Mouse (Mus musculus): ENCODE results near the gene Lama5.
"Not testable (repeated sequence)": the region's sequence is repeated elsewhere in the genome, so short reads cannot be mapped to it uniquely, and the experiment has no call there.

Gene Lama5

DNA sequence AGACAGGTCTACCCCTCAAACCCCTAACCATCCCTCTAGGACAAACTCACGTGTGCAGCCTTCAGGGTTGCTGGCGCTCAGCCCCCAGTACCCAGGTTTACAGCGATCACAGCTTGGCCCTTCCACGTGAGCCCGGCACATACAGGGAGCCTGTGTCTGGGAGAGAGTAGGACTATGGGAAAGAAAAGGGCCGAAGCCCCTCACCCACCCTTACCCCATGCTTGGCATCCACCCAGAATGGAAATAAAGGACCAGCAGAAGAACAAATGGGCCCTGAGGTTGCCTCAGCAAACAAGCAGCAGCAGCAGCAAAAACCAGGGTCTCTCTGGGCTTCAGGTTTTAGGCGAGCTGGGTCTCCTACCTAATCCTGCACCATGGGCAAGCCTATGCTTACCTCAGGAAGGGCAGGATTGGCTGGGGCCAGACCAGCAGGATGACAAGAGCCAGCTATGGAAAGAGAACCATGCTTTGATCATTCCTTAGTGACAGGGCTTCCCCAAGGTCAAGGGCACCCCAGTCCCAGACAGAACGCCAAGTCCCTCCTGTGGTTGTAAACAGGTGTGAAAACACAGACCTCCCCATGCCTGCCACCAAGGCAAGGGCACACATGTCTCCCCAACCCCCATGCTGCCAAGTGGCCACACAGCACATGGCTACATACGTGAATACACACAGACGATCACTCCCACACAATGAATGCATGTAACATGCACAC lies 28.2 kb downstream of the Lama5 start:
- no peak for DNase-seq (ENCODE audit: low read depth, low spot score)

DNA sequence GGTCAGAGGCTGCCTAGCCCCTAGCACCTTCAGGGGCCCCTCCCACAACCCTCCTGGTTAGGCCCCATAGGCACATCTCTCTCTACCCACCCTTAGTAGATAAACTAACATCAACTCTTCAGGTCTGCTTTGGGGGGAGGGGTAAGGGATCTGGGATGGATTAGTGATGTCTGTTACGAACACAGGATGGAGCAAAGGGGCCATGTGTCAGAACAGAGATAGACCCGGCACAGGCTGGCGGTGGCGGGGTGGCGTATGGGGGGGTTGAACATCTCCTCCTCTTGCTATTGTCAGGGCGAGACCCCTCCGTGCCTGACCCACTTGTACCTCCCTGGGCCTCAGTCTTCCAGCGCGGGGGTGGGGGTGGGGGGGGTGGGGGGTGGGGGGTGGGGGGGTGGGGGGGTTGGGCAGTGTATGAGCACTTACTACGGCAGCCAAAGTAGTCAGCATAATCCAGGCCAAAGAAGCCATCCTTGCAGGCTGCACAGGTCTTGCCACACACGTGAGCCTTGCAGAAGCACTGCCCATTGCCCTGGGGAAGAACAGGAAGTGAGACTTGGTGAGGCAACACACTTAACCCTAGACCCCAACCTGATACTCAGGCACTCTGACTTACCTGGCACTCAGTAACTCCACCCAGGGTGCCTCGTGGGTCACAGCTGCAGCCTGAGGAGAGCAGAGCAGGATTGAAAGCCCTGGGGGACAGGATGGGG lies 28.9 kb downstream of the Lama5 start:
- DNase-seq (ENCODE audit: low read depth, low spot score) = no peak

DNA sequence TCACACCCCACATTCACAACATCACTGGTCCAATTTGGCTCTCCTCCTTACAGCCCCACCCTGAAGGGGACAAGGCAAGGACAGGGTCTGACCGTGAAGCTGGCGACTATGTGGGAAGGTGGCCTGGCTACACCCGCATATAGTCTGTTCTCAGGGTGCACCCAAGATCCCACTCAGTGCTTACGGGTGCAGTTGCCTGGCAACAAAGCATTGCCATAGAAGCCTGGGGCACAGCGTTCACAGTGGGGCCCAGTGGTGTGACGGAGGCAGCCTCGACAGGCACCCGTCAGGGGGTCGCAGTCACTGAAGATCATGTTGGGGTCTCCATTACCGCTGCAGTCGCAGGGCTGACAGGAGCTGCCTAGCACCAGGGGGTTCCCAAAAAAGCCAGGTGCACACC lies 38.3 kb downstream of the Lama5 start:
- no peak for DNase-seq (ENCODE audit: low read depth, low spot score)

DNA sequence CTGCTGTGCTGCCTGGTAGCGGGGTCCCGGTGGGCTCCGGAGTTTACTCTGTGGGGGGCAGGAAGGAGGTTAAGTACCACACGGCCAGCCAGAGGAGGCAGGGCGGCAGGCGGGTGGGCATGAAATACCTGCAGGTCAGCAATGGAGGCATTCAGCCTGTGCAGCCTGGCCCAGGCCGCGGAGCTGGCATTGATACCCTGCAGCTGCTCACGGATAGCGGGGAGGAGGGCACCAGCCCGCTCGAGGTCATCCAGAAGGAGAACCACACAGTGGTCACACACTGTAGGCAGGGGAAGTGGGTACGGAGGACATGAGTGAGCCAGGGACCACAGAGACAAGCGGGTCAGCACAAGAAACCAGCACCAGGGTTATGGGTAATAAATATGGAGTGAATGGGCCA lies 40.0 kb downstream of the Lama5 start:
- DNase-seq (ENCODE audit: low read depth, low spot score) = no peak

DNA sequence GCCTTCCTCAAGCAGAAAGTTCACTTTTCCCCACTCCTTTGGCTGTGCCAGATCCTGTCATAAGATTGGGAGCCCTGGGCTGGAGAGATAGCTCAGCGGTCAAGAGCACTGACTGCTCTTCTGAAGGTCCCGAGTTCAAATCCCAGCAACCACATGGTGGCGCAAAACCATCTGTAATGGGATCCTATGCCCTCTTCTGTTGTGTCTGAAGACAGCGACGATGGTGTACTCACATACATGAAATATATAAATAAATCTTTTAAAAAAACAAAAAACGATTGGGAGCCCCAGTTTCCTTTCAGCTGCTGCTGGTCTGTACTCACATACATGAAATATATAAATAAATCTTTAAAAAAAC lies 40.9 kb downstream of the Lama5 start:
- DNase-seq (ENCODE audit: low read depth, low spot score) = no peak

DNA sequence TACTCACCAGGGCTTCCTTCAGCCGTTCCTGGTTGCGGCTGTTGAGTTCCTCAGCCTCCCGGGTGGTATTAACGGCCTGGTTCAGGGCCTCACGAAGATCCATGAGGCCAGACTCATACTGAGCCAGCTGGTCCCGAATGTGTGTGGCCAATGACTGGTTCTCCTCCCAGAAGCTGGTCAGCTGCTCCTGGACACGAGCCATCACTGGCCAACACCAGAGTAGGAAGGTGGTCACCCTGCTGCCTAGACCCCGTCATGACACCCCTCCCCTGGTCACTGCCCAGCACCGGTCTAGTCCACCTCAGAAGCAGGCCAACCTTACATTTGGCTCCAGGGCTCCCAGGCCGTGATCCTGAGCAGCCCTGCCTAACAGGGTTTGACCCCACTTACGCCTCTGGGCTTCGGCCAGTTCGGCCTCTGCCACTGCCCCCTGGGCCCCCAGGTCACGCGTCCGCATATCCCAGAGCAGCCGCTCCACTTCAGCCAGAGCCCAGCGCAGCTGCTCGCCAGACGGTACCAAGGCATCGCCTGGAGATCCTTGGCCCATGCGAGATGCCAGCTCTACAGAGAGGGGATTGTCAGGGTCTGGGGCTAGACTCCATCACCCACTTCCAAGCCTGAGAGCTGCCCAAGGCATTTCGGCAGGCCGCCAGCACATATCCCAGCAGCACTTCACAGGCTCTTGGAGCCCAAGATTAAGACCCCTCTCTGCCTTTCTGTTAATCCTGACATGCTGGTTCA lies 41.5 kb downstream of the Lama5 start:
- DNase-seq (ENCODE audit: low read depth, low spot score) = no peak

DNA sequence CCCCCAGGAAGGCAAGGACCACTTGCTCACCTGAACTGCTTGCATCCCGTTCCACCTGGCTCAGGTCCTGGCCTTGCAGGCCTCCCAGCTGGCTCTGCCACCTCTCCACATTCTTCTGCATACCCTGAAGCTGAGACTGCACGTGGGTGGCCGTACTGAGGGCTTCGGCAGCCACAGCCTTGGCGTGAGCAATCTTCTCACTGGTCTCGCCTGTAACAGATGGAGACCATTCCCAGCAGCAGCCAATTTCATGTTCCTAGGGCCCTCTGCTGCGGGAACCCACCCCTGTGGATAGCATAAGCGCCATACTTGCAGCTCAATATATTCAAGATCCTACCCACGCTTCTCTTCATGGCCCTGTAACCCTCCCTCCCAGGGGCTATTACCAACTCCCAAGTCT lies 44.1 kb downstream of the Lama5 start:
- DNase-seq (ENCODE audit: low read depth, low spot score) = no peak

DNA sequence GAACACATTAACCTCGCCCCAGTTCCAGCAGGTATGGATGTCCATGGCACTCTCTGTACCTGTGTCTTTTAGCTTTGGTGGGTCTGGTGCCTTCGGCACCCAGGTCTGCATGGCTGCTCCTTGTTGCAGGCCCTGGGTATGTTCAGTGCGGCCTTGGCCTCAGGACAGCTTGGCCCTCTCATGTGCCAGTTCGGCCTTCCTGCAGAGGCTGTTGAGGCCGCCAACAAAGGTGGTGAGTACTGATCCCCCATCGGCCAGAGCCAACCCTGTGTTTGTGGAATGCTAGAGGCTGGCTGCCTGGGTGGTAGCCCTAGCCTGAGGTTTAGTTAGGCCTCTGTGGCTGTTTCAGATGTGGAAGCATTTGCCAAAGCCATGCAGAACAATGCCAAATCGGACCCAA lies 49.9 kb downstream of the Lama5 start:
- no peak for DNase-seq (ENCODE audit: low read depth, low spot score)

DNA sequence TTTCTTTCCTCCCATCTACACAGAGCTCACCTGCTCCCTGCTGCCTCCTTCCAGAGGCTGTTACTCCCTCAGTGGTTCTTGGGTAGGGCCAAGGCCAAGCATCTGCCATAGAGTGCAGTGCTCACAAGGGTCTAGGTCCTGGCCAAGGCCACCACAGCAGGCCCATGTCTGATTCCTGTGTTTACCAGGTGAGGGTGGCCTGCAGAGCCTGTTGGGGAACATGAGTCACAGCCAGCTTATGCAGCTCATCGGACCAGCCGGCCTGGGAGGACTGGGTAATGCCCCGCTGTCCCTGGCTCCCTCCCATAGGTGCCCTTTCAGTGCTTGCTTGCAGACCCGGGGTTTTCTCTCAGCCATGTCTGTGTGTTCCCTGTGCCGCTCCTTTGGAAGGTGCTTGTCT lies 51.5 kb downstream of the Lama5 start:
- DNase-seq (ENCODE audit: low read depth, low spot score) = no peak

DNA sequence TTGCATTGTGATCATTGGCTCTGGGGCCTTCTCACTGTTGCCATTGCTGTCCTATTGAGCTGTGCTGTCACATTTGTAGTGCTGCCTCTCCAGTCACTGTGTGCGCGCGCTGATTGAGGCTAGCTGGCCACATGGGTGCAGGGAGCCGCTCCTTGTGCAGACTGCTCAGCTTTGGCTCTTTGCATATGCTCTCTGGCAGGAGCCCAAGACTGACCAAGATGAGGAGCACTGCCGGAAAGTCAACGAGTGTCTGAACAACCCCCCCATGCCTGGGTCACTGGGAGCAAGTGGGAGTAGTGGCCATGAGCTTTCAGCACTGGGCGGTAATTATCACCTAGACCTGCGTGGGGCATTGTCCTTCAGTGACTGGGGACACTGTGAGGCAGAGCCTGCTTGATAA lies 51.9 kb downstream of the Lama5 start:
- not testable (repeated sequence) for DNase-seq (ENCODE audit: low read depth, low spot score)

DNA sequence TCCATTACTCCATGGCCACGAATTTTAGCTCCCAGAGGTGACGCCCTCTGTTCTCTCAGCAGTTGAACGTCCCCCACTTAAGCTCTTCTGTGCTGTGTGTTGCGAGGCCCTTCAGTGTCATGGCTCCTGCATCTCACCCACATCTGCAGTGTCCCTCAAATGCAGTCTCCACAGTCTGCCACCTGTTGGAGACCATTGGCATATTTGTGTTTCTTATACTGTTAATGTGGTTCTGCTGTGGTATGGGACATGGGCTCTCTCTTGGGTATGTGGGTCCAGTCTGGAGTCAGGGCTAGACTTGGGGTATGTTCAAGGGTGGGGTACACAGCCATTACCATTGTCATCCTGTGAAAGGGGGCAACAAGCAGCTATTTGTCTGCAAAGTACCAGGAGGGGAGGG lies 52.5 kb downstream of the Lama5 start:
- peak; percentile 46 for DNase-seq (ENCODE audit: low read depth, low spot score)

DNA sequence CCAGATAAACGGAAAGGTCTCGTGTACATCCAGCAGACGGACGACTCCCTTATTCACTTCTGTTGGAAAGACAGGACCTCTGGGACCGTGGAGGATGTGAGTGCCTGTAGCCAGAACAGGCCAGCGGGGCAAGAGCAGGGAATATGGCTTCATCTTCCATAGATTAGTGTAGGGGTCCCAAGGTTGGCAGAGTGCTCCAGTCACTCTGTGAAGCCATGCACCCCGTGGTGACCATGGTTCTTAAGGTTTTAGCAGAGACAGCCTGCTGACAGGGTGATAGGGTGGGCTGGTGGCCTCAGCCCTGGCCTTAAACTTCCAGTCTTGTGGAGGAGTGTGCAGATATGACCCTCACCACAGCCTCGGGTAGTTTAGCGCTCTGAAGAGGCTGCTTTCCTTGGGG lies 53.5 kb downstream of the Lama5 start:
- peak; percentile 16 for DNase-seq (ENCODE audit: low read depth, low spot score)

DNA sequence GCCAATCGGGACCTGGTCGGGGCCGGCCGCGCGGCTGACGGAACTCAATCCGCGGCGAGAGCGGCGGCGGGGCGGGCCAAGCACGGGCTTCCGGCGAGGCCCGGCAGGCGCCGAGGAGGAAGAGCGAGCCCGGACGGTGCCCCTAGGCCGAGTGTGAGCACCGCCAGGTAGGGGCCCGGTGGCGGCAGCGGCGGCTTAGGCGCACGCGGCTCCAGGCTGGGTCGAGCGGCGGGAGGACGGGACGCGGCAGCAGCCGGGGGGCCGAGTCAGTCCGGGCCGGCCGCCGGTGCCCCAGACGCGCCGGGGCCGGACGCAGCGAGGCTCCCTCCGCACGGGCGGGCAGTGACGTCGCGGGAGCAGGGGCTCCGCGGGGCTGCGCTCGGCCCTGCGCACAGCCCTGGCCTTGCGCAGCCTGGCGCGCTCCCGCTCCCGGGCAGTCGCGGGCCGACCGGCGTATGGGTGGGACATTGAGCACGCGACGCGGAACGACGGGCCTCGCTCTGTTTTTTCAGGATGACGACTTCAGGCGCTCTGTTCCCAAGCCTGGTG lies 54.1 kb downstream of the Lama5 start:
- no peak for DNase-seq (ENCODE audit: low read depth, low spot score)

DNA sequence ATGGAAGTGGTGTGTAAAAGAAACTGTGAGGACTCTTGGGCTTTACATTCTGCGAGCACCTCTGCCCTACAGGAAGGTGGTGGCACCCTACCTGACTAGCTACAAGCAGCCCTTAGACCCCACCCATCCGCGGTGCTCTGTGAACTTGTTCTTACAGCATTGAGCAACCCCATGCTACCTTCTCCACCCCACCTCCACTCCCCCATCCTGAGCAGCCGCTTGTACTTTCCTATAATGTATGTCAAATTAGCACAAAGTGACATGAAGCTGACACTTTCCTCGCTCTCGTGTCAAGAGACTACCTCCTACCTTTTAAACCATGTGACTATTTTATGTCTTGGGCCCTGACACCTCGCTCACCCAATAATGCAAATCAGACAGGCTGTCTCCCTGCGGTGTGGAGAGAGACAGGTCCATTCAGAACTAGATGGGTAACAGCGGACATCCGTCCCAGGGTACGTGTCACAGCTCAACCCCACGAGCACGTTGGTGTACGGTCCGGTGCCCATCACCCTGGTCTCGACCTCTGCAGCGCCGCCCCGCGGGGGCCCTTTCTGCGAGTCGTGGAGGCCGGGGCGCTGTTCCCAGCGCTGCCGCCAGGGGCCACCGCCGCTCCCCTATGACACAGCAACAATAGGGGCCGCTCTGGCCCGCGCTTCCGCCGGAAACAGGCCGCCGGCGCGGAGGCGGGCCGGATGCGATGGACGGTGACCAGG lies 54.7 kb downstream of the Lama5 start, which contains the start of gene Adrm1:
TSS of gene Adrm1 (plus strand) at position 680 of the 716 bp plus-strand sequence.
- DNase-seq (ENCODE audit: low read depth, low spot score) = peak; percentile 99

DNA sequence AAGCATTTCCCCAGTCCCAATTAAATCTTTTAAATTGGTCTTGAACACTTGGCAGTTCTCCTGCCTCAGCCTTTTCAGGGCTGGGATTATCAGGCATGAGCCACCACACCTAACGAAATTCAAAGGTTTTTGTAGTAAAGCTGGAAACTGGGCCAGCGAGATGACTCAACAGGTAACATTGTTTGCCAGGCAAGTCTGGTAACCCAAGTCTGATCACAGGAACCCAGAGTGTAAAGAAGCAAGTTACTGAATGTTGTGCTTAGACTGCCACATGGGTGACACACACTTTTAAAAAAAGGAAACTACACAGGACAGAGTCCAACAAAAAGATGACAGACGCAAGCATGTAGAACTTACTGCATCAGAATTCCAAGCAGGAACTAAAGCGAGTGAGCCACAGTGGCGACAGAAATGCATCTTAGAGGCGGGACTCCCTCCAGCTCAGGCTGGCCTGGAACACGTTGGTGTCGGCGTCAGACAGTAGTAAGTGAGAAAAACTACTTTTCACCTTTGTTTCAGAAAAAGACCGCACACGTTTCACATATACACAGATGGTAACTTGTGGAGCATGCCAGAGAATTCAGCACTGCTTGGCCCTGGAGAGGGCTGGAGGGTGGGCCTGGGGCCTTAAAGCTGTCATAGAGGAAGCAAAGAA lies 55.4 kb downstream of the Lama5 start:
- no peak for DNase-seq (ENCODE audit: low read depth, low spot score)

DNA sequence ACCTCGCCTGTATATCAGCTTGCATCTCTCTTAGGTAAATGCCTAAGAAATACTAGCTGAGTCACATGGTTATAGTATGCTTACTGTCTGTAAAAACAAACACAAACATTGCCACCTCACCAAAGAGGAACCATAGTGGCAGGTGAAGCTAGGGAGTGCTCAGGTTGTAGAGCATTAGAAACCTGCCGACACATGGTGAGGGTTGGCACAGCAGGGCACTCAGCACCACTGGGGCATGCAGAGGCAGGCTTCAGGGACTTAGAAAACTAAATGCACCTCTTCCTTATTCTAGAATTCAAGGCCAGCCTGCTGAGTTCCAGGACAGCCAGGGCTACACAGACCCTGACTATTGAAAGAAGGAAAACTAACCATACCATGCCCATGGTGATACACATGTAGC lies 58.8 kb downstream of the Lama5 start:
- no peak for DNase-seq (ENCODE audit: low read depth, low spot score)

DNA sequence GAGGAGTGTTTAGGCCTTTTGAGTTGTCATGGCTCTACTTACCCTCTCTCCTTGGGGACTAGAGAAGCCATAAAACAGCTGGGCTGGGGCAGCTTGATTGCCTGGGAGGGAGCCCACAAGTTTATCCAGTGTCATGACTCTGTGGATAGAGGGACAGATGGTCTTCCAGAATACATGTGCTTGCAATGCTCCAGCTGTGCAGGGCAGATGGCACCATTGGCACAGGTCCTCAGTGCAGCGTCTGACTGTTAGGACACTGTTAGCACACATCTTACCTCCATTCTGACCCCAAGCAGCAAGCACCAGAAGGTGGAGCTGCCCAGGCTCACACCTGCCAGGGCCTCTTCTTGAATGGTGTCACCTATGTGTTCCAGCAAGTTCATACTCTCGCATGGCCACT lies 59.8 kb downstream of the Lama5 start:
- DNase-seq (ENCODE audit: low read depth, low spot score) = no peak

DNA sequence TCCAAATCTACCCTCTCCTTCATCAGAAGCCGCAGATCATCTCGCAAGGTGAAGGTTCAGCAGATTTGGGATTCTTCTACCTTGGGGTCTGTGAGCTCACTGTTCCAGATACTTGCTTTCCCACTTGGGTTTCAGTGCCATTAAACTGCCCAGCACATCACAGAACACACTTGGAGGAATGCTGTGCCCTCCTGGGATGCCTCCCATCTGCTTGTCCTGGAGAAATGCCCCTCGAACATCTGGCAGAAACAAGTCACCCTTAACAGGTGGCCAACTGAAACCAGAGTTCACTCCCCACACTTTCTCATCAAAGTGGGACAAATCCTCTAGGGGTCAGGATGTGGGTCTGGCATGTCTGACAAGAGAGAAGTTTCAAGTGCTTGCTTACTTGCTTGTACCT lies 67.0 kb downstream of the Lama5 start:
- no peak for DNase-seq (ENCODE audit: low read depth, low spot score)

DNA sequence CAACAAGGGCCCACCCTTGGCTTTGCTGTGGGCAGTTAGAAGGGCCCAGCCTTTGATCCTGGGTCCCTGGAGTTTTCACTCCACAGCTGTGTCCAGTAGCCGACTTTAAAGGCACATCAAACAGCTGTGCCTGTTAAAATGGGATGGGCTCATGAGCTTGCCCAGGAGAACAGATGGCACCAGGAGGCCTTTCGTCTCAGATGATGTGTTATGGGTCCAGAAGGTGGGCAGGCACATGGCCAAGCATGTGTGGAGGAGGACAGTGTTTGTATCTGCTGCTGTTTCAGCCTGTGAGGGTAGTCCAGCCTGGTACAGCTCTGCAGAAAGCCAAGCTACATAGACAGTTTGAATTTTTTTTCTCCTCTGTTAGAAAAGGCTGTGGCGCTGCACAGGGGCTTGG lies 70.9 kb downstream of the Lama5 start:
- no peak for DNase-seq (ENCODE audit: low read depth, low spot score)

DNA sequence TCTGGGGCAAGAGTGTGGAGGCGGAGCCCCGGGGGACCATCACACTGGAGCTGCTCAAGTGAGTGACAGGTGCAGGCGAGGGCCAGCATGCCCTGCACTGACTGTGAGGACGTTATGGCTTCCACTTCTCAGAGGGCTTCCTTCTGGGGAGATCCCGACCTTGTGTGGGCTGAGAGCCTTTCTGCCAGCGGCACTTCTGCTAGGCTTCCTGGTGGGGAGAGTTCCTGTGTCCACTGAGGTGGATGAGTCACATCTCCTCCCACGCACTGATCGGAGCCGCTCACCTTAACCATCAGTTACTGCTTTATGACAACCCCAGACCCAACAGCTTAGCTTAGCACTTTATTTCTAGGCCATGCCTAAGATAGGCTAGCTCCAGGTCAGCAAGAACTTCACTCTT lies 77.1 kb downstream of the Lama5 start:
- DNase-seq (ENCODE audit: low read depth, low spot score) = no peak

DNA sequence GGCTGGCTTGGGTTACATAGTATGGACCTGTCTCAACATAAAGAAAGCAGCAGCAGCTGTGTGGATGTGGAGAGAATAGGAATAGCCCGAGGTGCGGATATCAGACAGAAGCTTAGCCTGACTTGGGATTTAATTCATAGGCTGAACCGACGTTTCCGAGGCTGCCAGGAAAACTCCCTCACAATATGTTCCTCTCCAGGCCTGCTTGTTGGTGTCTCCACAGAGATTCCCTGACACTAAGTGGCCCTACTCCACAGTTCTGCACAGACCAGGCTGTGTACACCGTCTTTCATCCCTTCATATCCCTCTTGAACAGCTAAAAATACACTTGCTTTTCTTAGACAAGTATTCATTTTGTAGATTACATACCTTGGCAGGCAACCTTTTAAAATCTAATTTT lies 78.3 kb downstream of the Lama5 start:
- DNase-seq (ENCODE audit: low read depth, low spot score) = no peak
